ENCODE assay signal across 10 mouse cellular contexts in genomic region chr8:64777925-64778324, GRCm38 (mm10). TPM values are rescaled to one million over a fixed set of nuclear protein-coding genes. Genes with fewer than 3 reads are reported as not detected.
A peak's percentile ranks its signal among the peaks of the same experiment; 100 is the strongest.
DNase-seq lines count a peak whose midpoint lies in the region; ATAC-seq lines count a peak whose summit lies in the region.
"Had no signal": no experiment of that assay in that cellular context is flagged by ENCODE, and none has a peak within 500 bp of the region (broad histone marks: within the 10 kb centered on the region; RNA-seq: fewer than 3 reads in every experiment).

No protein-coding gene starts in this region.

- no peak overlapping the region for H3K4me3 ChIP-seq in forebrain, embryonic 13.5 days
- H3K4me3 ChIP-seq in forebrain, embryonic 10.5 days: no peak overlapping the region
- H3K4me3 ChIP-seq in liver, embryonic 12.5 days: no peak overlapping the region
- H3K4me3 ChIP-seq in liver, embryonic 11.5 days (ENCODE audit: low read depth, low read length): no peak overlapping the region
- H3K4me3 ChIP-seq in midbrain, embryonic 14.5 days (replicated peaks; ENCODE audit: low read depth, low read length): no peak overlapping the region
- H3K4me3 ChIP-seq in forebrain, embryonic 11.5 days (ENCODE audit: low read depth, low read length): no peak overlapping the region

- peak; percentile 21; the same call in 1 of the 2 replicates for ATAC-seq in forebrain, embryonic 13.5 days
- peak; percentile 30; the same call in 1 of the 2 replicates for ATAC-seq in liver, embryonic 12.5 days
- ATAC-seq in liver, embryonic 11.5 days (replicated peaks; ENCODE audit: low FRiP score): no peak
- ATAC-seq in midbrain, embryonic 14.5 days (ENCODE audit: low FRiP score, low TSS enrichment): no peak
- no peak for ATAC-seq in forebrain, embryonic 11.5 days (replicated peaks; ENCODE audit: low FRiP score)

- H3K9ac ChIP-seq in forebrain, embryonic 13.5 days: no peak overlapping the region
- no peak overlapping the region for H3K9ac ChIP-seq in liver, embryonic 12.5 days
- no peak overlapping the region for H3K9ac ChIP-seq in liver, embryonic 11.5 days (ENCODE audit: low read depth, low read length)
- H3K9ac ChIP-seq in midbrain, embryonic 14.5 days (replicated peaks; ENCODE audit: low read length): no peak overlapping the region
- no peak overlapping the region for H3K9ac ChIP-seq in forebrain, embryonic 11.5 days (ENCODE audit: low read length)

- H3K27ac ChIP-seq in forebrain, embryonic 13.5 days: no peak overlapping the region
- H3K27ac ChIP-seq in forebrain, embryonic 10.5 days: no peak overlapping the region
- no peak overlapping the region for H3K27ac ChIP-seq in liver, embryonic 12.5 days
- H3K27ac ChIP-seq in liver, embryonic 11.5 days (ENCODE audit: low read depth, low read length): no peak overlapping the region
- no peak overlapping the region for H3K27ac ChIP-seq in midbrain, embryonic 14.5 days (replicated peaks; ENCODE audit: low read depth, low read length)
- no peak overlapping the region for H3K27ac ChIP-seq in forebrain, embryonic 11.5 days (ENCODE audit: low read depth, low read length)

- 74% methylated on average over 9 of the region's 9 CpGs for WGBS in forebrain, embryonic 13.5 days
- 83% methylated on average over 9 of the region's 9 CpGs for WGBS in forebrain, embryonic 10.5 days
- 76% methylated on average over 9 of the region's 9 CpGs for WGBS in liver, embryonic 12.5 days (ENCODE audit: insufficient replicate concordance)
- 80% methylated on average over 9 of the region's 9 CpGs for WGBS in liver, embryonic 11.5 days
- WGBS in midbrain, embryonic 14.5 days: 77% methylated on average over 9 of the region's 9 CpGs
- WGBS in forebrain, embryonic 11.5 days: 76% methylated on average over 9 of the region's 9 CpGs

- no peaks in the 10 kb centered on the region for H3K9me3 ChIP-seq in forebrain, embryonic 13.5 days (replicated peaks)
- H3K9me3 ChIP-seq in forebrain, embryonic 10.5 days: no peaks in the 10 kb centered on the region
- H3K9me3 ChIP-seq in liver, embryonic 12.5 days (replicated peaks): no peaks in the 10 kb centered on the region
- H3K9me3 ChIP-seq in liver, embryonic 11.5 days (ENCODE audit: control insufficient read depth, low read length): no peaks in the 10 kb centered on the region
- H3K9me3 ChIP-seq in midbrain, embryonic 14.5 days (ENCODE audit: control insufficient read depth, low read length): no peaks in the 10 kb centered on the region
- H3K9me3 ChIP-seq in forebrain, embryonic 11.5 days (ENCODE audit: control insufficient read depth, low read length): no peaks in the 10 kb centered on the region

- H3K36me3 ChIP-seq in forebrain, embryonic 13.5 days (ENCODE audit: poor library complexity, severe bottlenecking): peaks cover 11% of the 10 kb centered on the region; the same call in 1 of the 2 replicates
- H3K36me3 ChIP-seq in forebrain, embryonic 10.5 days (replicated peaks): peaks cover 42% of the 10 kb centered on the region
- H3K36me3 ChIP-seq in liver, embryonic 12.5 days: peaks cover 8% of the 10 kb centered on the region; the same call in 1 of the 2 replicates
- no peaks in the 10 kb centered on the region for H3K36me3 ChIP-seq in liver, embryonic 11.5 days (ENCODE audit: control insufficient read depth, insufficient read depth, low read length)
- no peaks in the 10 kb centered on the region for H3K36me3 ChIP-seq in midbrain, embryonic 14.5 days (ENCODE audit: control insufficient read depth, insufficient read depth, low read length)
- H3K36me3 ChIP-seq in forebrain, embryonic 11.5 days (ENCODE audit: control insufficient read depth, insufficient read depth, low read length): no peaks in the 10 kb centered on the region

- DNase-seq in forebrain, embryonic 10.5 days (ENCODE audit: extremely low spot score, low spot score): no peak
- DNase-seq in liver, embryonic 11.5 days (ENCODE audit: low spot score): no peak
- DNase-seq in WW6 (ENCODE audit: low read depth, low spot score): peak; percentile 63
- DNase-seq in midbrain, embryonic 14.5 days: peak; percentile 12
- DNase-seq in right cerebral cortex, adult 2 months (ENCODE audit: low spot score in 2 of 2): no peak
- no peak for DNase-seq in forebrain, embryonic 11.5 days (ENCODE audit: low spot score)
- DNase-seq: heart, postnatal 36 days had no signal

- no peak overlapping the region for H3K4me2 ChIP-seq in forebrain, embryonic 13.5 days
- no peak overlapping the region for H3K4me2 ChIP-seq in liver, embryonic 12.5 days
- H3K4me2 ChIP-seq in liver, embryonic 11.5 days: no peak overlapping the region
- H3K4me2 ChIP-seq in midbrain, embryonic 14.5 days (ENCODE audit: low read length): no peak overlapping the region
- H3K4me2 ChIP-seq in forebrain, embryonic 11.5 days (ENCODE audit: low read depth, low read length, severe bottlenecking): no peak overlapping the region

- H3K27me3 ChIP-seq in forebrain, embryonic 13.5 days: no peaks in the 10 kb centered on the region
- H3K27me3 ChIP-seq in forebrain, embryonic 10.5 days (ENCODE audit: poor library complexity, severe bottlenecking): no peaks in the 10 kb centered on the region
- H3K27me3 ChIP-seq in liver, embryonic 12.5 days (replicated peaks): no peaks in the 10 kb centered on the region
- H3K27me3 ChIP-seq in liver, embryonic 11.5 days (replicated peaks; ENCODE audit: control insufficient read depth, insufficient read depth, low read length): no peaks in the 10 kb centered on the region
- no peaks in the 10 kb centered on the region for H3K27me3 ChIP-seq in midbrain, embryonic 14.5 days (ENCODE audit: control insufficient read depth, insufficient read depth, low read length)
- H3K27me3 ChIP-seq in forebrain, embryonic 11.5 days (ENCODE audit: control insufficient read depth, insufficient read depth, low read length): no peaks in the 10 kb centered on the region
- H3K27me3 ChIP-seq: CH12.LX had no signal

- H3K4me1 ChIP-seq in forebrain, embryonic 13.5 days: no peaks in the 10 kb centered on the region
- no peaks in the 10 kb centered on the region for H3K4me1 ChIP-seq in forebrain, embryonic 10.5 days
- H3K4me1 ChIP-seq in liver, embryonic 12.5 days: peaks cover 12% of the 10 kb centered on the region
- H3K4me1 ChIP-seq in liver, embryonic 11.5 days (replicated peaks; ENCODE audit: control insufficient read depth, insufficient read depth, low read length): no peaks in the 10 kb centered on the region; the same call in 1 of the 2 replicates
- no peaks in the 10 kb centered on the region for H3K4me1 ChIP-seq in midbrain, embryonic 14.5 days (ENCODE audit: control insufficient read depth, insufficient read depth, low read length)
- no peaks in the 10 kb centered on the region for H3K4me1 ChIP-seq in forebrain, embryonic 11.5 days (replicated peaks; ENCODE audit: control insufficient read depth, insufficient read depth, low read length)

RNA-seq across cellular contexts. Expression of gene Msmo1, which starts 44.3 kb away (rescaled TPM):
- polyA plus RNA-seq in forebrain, embryonic 13.5 days (2015; fragmentation: Nextera tagmentation; extraction: Ambion mirVana): 143 and 160 TPM in 2 replicates
- 208 and 215 TPM in 2 replicates for polyA plus RNA-seq in forebrain, embryonic 10.5 days (2016; fragmentation: Nextera tagmentation; extraction: Ambion mirVana)
- polyA plus RNA-seq in liver, embryonic 12.5 days (2016; fragmentation: Nextera tagmentation; extraction: Ambion mirVana): 122 and 135 TPM in 2 replicates
- polyA plus RNA-seq in liver, embryonic 11.5 days (2014; fragmentation: Nextera tagmentation; extraction: Ambion mirVana): 132 and 159 TPM in 2 replicates
- polyA plus RNA-seq in midbrain, embryonic 14.5 days (2014; fragmentation: Nextera tagmentation; extraction: Ambion mirVana): 173 and 174 TPM in 2 replicates
- 205 and 208 TPM in 2 replicates for polyA plus RNA-seq in forebrain, embryonic 11.5 days (2014; fragmentation: Nextera tagmentation; extraction: Ambion mirVana)

Comparison
In these comparisons a context has a peak if more than half of its experiments do, and no peak if none do; other contexts are left out.
1. ATAC-seq: peak in forebrain, embryonic 13.5 days (single experiment) and liver, embryonic 12.5 days (single experiment); none in liver, embryonic 11.5 days (single experiment), midbrain, embryonic 14.5 days (single experiment) and forebrain, embryonic 11.5 days (single experiment).
2. DNase-seq: peak in WW6 (single experiment) and midbrain, embryonic 14.5 days (single experiment); none in forebrain, embryonic 10.5 days (single experiment), liver, embryonic 11.5 days (single experiment), right cerebral cortex, adult 2 months (0 of 2) and forebrain, embryonic 11.5 days (single experiment).